Mouse (Mus musculus): ENCODE measurements around the gene Slco1c1. TPM values are rescaled to one million over a fixed set of nuclear protein-coding genes. Genes with fewer than 3 reads are reported as not detected.

The Slco1c1 gene
- total RNA-seq (2014; fragmentation: Nextera tagmentation) (not detected in 2 replicates), total RNA-seq (2017) (not detected in 2 replicates)

DNA sequence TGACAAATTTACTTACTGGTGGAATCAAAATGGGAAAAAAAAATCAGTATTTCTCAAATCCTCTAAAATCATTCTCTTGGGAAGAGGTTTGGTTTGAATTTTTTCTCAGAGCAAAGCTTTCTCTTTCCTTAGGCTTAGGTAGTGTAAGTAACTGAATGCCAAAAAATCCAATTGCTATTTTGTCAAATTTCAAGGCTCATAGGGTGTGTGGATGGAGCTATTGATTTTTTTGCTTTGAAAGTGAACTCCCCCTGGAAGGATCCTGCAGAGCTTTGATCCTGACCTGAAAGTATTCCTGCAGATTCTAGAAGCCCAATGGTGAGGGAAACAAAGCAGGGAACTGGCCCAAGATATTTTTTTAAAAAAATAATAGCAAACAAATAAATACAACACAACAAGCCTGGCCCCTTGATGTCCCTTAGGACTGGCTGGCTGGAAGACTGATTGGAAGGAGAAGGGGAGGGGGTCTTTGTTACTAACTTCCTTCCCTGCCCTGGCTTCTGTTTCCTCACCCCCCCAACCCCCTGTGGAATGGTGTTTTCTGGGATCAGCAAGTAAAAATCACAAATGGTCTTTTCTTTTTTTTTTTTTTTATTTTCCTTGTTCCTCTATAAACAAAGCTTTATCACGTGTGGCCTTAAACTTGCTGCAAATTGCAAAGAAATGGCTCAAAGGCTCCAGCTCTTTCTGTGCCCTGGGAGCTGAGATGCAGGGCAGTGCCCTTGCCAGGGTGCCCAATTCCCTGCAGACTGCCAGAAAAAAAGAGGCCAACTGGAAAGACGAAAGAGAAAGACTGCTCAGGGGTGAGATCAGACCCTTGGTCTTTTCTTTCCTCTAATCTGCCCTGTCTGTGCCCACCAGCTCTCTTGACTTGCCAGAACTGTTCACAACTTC is at the start of gene Slco1c1:
TSS of gene Slco1c1 (plus strand) at position 622 of the 894 bp plus-strand sequence.
- no peak for ATAC-seq (replicated peaks; ENCODE audit: poor library complexity, severe bottlenecking)

DNA sequence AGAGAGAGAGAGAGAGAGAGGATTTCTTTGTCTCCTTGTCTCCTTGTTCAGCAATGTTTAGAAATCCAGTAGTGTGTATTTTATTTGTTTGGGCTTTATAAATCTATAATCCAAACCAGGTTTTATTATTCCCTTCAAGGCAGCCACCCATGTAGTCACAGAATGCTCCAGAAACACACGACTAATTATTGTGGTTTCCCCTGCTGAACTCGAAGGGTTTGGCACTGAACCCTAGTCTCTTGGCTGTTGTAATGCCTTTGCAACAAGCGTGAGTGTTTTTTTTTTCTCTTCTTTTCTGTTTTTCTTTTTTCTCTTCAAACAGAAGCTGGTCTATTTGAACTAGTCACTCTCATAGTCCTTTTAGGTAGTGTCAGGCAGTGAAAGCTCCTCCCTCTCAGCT is 49.5 kb upstream of the Slco1c1 start:
- no peak for ATAC-seq (replicated peaks; ENCODE audit: poor library complexity, severe bottlenecking)

DNA sequence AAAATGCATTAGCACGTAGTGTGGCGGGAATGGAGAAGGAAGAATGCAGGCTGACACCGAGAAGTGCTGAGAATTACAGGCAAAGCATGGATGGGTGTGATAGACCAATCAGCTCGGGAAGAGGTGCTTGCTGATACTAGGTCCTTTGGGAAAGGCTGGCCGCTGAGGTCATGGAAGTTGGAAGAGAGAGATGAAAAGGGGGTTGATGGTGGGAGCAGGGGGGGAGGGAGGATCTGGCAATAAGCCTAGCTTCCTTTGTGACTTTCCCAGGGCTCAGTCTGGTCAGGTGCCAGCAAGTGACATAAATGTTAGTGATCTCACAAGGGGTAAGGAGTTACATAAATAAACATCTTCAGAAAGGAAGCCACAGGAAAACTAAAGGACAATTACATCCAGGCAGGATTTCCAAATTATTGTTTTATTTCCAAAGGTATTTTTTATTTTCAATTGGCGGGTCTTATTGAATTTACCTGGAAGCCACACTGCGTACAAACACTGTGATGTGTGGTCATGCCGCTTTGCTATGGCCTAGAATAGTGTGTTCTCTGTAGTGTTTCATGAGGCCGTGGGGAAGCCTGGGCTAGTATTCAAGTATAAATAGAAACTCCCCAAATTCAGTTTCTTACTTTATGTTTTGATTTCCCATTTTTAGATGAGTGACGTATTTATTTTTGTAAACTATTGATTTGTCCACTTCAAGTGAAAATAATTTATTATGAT is 38.7 kb upstream of the Slco1c1 start:
- no peak for ATAC-seq (replicated peaks; ENCODE audit: poor library complexity, severe bottlenecking)

DNA sequence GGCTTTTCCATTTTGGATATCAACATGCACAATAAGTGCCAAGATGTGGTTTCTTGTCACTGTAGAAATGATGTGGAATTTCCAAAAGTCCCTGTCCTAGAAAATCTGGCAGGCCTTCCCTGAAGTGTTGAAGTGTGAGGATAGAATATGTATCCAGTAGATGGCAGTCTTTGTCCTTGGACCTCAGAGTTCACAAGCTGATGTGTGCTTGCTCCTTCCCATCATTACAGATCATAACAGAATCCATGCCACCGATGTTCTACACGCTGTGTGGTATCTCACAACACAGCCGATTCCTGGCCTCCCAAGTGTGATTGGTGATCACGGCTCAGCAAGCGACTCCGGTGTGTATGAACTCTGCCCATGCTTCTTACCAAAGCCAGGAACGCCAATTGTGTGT is 36.9 kb upstream of the Slco1c1 start:
- ATAC-seq (replicated peaks; ENCODE audit: poor library complexity, severe bottlenecking): no peak

DNA sequence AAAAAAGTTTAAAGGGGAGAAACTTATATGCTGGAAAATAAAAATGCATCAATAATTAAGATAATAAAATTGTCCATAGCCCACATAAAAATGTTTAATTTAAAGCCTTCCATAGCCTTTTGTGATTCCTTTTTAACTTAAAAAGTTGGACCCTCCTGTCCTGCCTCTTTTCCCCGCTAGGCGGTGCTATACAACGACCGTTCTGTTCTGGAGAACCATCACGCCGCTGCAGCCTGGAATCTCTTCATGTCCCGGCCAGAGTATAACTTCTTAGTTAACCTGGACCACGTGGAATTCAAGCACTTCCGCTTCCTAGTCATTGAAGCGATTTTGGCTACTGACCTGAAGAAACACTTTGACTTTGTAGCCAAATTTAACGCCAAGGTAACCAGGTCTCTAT is 35.5 kb upstream of the Slco1c1 start:
- ATAC-seq (replicated peaks; ENCODE audit: poor library complexity, severe bottlenecking): peak; percentile 80

GRCm38 (mm10) chr6:141494909-141495308 is 29.3 kb upstream of the Slco1c1 start:
- no peak for ATAC-seq (replicated peaks; ENCODE audit: poor library complexity, severe bottlenecking)

DNA sequence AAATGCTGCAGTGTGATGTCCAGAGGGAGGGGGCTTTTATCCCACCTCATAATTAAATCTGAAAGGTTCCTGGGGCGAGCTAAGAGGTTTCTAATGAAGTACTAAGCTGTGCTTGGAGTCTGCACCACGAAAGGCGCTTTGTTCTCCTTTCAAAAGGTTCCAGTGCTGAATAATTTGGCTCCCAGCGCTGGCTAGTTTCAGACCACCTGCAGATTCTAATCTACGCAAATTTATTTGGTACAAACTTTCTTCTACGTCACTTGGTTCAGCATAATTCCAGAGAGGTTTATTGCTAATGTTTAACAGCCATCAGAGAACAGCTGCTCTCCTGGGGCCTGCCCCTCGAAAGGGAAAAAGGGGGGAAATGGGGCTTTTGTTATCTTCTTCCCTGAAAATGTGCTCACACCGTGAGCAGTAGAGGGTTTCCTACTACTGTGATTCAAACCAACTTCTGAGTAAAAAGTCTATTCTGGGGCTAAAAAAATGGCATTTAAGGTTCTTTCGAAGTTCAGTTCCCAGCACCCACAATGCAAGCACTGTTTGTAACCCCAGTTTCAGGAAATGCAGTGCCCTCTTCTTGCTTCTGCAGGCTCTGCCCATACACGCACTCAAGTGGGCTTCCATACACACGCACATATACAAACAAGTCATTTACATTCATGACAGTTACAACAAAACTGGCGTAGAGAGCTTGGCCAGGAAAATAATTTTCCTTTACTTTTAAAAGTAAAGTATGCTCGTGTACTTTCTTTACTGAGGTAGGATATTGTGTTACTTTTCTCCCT is 28.3 kb upstream of the Slco1c1 start:
- no peak for ATAC-seq (replicated peaks; ENCODE audit: poor library complexity, severe bottlenecking)

- no peak for ATAC-seq (replicated peaks; ENCODE audit: poor library complexity, severe bottlenecking)
These were observed 24.7 kb upstream of the Slco1c1 start for GRCm38 (mm10) chr6:141499511-141499910.

GRCm38 (mm10) chr6:141501171-141501570 is 23.0 kb upstream of the Slco1c1 start:
- ATAC-seq (replicated peaks; ENCODE audit: poor library complexity, severe bottlenecking): no peak

DNA sequence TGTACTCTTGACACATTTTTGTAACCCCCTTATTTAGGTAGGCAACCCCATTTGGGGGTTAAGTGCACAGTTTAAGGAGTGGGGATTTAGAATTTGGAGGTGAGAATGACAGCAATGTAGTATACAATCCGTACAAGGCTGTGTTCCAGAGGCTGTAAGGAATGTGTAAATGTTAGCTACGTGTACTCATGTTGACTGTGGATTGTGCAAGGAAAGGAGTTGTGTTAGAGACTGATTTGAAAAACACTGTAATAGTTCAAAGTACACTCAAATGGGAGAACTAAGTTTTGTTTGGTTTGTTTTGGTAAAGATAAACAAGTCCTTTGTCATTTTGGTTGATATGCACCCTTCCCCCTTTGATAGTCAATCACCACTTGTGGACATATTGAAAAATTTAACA is 1.6 kb upstream of the Slco1c1 start:
- no peak for ATAC-seq (replicated peaks; ENCODE audit: poor library complexity, severe bottlenecking)

GRCm38 (mm10) chr6:141525787-141526186 is 1.6 kb downstream of the Slco1c1 start:
- no peak for ATAC-seq (replicated peaks; ENCODE audit: poor library complexity, severe bottlenecking)

DNA sequence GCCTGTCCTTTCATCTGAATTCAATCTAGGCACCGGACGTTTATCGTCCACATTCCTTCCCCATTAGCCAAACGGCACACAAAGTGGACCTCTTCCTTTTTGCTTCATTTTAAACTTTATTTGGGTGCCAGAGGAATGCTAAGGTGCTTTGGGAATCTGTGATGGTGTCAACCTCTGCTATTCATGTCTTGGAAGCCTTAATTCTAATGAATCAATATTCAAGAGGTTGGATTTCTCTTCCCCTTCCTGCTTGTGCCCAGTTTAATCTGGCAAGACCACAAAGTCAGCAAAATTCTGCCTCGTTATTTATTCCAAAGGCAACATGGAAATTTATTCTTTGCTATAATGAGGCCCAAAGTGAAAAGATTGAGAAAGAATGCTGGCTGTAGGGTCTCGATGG is 6.7 kb downstream of the Slco1c1 start:
- ATAC-seq (replicated peaks; ENCODE audit: poor library complexity, severe bottlenecking): no peak

GRCm38 (mm10) chr6:141537298-141537697 is 13.1 kb downstream of the Slco1c1 start:
- no peak for ATAC-seq (replicated peaks; ENCODE audit: poor library complexity, severe bottlenecking)

GRCm38 (mm10) chr6:141541136-141541535 is 17.0 kb downstream of the Slco1c1 start:
- ATAC-seq (replicated peaks; ENCODE audit: poor library complexity, severe bottlenecking): no peak

- no peak for ATAC-seq (replicated peaks; ENCODE audit: poor library complexity, severe bottlenecking)
These were observed 19.2 kb downstream of the Slco1c1 start for GRCm38 (mm10) chr6:141543344-141543743.

DNA sequence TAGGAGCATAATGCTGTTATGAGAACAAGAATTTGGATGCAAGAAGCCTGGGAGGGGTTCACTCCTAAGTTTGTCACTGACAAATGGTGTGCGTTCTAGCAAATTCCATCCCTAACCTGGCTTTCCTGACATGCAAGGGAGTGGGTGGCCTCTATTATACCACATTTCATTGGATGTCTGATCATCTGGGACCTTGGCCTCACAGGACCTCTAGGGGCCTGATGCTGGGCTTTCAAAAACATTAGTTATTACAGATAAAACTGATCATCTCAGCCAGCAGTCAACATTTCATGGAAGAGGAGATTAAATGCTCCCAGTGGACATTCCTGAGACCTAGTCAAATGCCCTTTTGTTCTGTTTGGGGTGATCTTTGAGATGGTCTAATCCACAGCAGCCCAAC is 34.0 kb downstream of the Slco1c1 start:
- no peak for ATAC-seq (replicated peaks; ENCODE audit: poor library complexity, severe bottlenecking)

GRCm38 (mm10) chr6:141567366-141567765 is 43.2 kb downstream of the Slco1c1 start:
- ATAC-seq (replicated peaks; ENCODE audit: poor library complexity, severe bottlenecking): no peak

- no peak for ATAC-seq (replicated peaks; ENCODE audit: poor library complexity, severe bottlenecking)
These were observed 43.8 kb downstream of the Slco1c1 start for GRCm38 (mm10) chr6:141567852-141568558.

DNA sequence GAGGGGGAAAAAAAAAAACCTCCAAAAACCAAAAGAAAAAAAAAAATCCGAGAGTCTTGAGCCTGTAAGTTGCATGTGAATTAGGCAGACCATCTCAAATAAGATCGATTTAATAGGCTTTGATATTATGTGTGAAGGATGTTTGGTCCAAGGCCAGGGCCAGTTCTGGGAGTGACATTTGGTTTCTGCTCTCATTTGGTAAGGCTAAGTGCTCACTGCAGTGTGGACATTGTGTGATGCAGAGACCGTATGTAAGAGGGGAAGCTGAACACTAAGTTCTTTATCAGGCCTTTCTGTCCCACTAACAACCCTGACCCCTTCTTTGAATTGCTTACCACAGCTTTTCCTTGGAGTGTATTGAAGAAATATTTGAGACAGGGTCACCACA is 44.4 kb downstream of the Slco1c1 start:
- no peak for ATAC-seq (replicated peaks; ENCODE audit: poor library complexity, severe bottlenecking)

DNA sequence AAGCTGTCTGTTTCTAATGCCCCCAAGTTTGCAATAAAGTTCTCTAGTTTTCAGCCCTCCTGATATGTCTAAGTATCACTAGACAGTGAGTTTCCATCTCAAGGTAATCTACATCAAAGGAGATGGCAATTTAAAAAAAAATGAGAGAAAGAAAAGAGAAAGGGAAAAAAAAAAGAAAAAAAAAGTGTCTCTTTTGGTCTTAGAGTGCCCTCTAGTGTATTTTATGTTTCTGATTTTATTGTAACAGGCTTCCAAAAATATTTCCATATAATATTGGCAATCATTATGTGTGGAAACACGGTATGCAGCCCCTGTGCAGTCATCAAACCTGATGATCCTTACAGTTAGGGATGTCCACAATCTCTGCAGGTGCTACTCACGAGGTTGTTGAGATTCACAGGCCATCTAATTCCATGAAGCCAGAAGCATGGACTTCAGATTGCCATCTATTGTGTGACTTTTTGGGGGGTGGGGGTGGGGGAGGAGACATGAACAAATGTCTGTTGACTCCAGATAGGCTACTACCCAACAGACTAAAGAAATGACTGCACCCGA is 52.6 kb downstream of the Slco1c1 start:
- ATAC-seq (replicated peaks; ENCODE audit: poor library complexity, severe bottlenecking): no peak
